Mouse (Mus musculus): Measurements from ENCODE around the gene Slc5a12.

The Slc5a12 gene

GRCm38 (mm10) chr2:110596932-110597331, at the start of gene Slc5a12:
Gene Slc5a12, plus strand, starts transcription at chr2:110597298.
- DNase-seq = no peak

- no peak for DNase-seq
These were observed 41.0 kb upstream of the Slc5a12 start for GRCm38 (mm10) chr2:110556098-110556497.

GRCm38 (mm10) chr2:110562621-110563020, 34.5 kb upstream of the Slc5a12 start:
- no peak for DNase-seq

GRCm38 (mm10) chr2:110564673-110565627, 32.1 kb upstream of the Slc5a12 start:
- DNase-seq = peak; percentile 51

GRCm38 (mm10) chr2:110586692-110587091, 10.4 kb upstream of the Slc5a12 start:
- DNase-seq = no peak

- no peak for DNase-seq
These were observed 7.1 kb upstream of the Slc5a12 start for GRCm38 (mm10) chr2:110590007-110590406.

GRCm38 (mm10) chr2:110592276-110592675, 4.8 kb upstream of the Slc5a12 start:
- no peak for DNase-seq

- DNase-seq = no peak
These were observed 47.3 kb downstream of the Slc5a12 start for GRCm38 (mm10) chr2:110644358-110644757.

- no peak for DNase-seq
These were observed 47.7 kb downstream of the Slc5a12 start for GRCm38 (mm10) chr2:110644846-110645245.

GRCm38 (mm10) chr2:110663329-110663728, 66.2 kb downstream of the Slc5a12 start:
- peak; percentile 13 for DNase-seq

- DNase-seq = peak; percentile 33
These were observed 74.0 kb downstream of the Slc5a12 start for GRCm38 (mm10) chr2:110671071-110671624.

Measured in right cerebral cortex, adult 18-20 months (tissue).